12 mouse cellular contexts compared by ENCODE assay signal in genomic region chr10:122930520-122930919, GRCm38 (mm10).
DNase-seq lines count a peak whose midpoint lies in the region; ATAC-seq and TF ChIP-seq lines count a peak whose summit lies in the region.
"Had no signal": no experiment of that assay in that cellular context is flagged by ENCODE, and none has a peak within 500 bp of the region (broad histone marks: within the 10 kb centered on the region; RNA-seq: fewer than 3 reads in every experiment).

No protein-coding gene starts in this region.

- TF ChIP-seq POLR2A in cerebellum, adult 2 months (IDR thresholded peaks at IDR 0.05; ENCODE audit: borderline replicate concordance, insufficient read depth, low read length) = no peak

- peaks cover 6% of the 10 kb centered on the region for H3K4me1 ChIP-seq in liver, postnatal 0 days (ENCODE audit: insufficient read depth)
- H3K4me1 ChIP-seq in hindbrain, embryonic 11.5 days (replicated peaks; ENCODE audit: control insufficient read depth, insufficient read depth, low read length) = peaks cover 8% of the 10 kb centered on the region; the same call in 1 of the 2 replicates
- H3K4me1 ChIP-seq in limb, embryonic 12.5 days (replicated peaks) = peaks cover 53% of the 10 kb centered on the region
- peaks cover 13% of the 10 kb centered on the region for H3K4me1 ChIP-seq in cerebellum, adult 2 months (ENCODE audit: control insufficient read depth, insufficient read depth, low read length)

- no peak overlapping the region for H3K4me2 ChIP-seq in liver, postnatal 0 days (ENCODE audit: low read depth, low read length)
- no peak overlapping the region for H3K4me2 ChIP-seq in hindbrain, embryonic 11.5 days (replicated peaks; ENCODE audit: low read depth, low read length)
- no peak overlapping the region for H3K4me2 ChIP-seq in limb, embryonic 12.5 days

- no peaks in the 10 kb centered on the region for H3K36me3 ChIP-seq in liver, postnatal 0 days (replicated peaks; ENCODE audit: insufficient read depth, low read length)
- H3K36me3 ChIP-seq in hindbrain, embryonic 11.5 days (ENCODE audit: control insufficient read depth, insufficient read depth, low read length) = no peaks in the 10 kb centered on the region
- no peaks in the 10 kb centered on the region for H3K36me3 ChIP-seq in limb, embryonic 12.5 days

- H3K9me3 ChIP-seq in liver, postnatal 0 days (ENCODE audit: low read length) = no peaks in the 10 kb centered on the region
- no peaks in the 10 kb centered on the region for H3K9me3 ChIP-seq in hindbrain, embryonic 11.5 days (ENCODE audit: control insufficient read depth, low read length)
- no peaks in the 10 kb centered on the region for H3K9me3 ChIP-seq in limb, embryonic 12.5 days

- 73% methylated on average over 4 of the region's 4 CpGs for WGBS in liver, postnatal 0 days (ENCODE audit: insufficient replicate concordance)
- 80% methylated on average over 4 of the region's 4 CpGs for WGBS in hindbrain, embryonic 11.5 days
- 70% methylated on average over 4 of the region's 4 CpGs for WGBS in limb, embryonic 12.5 days
- 86% methylated on average over 4 of the region's 4 CpGs for WGBS in cerebellum, adult 2 months

- no peak overlapping the region for H3K4me3 ChIP-seq in liver, postnatal 0 days (ENCODE audit: low read depth, low read length)
- H3K4me3 ChIP-seq in hindbrain, embryonic 11.5 days (ENCODE audit: low read depth, low read length) = no peak overlapping the region
- no peak overlapping the region for H3K4me3 ChIP-seq in limb, embryonic 12.5 days (replicated peaks)
- no peak overlapping the region for H3K4me3 ChIP-seq in cerebellum, adult 2 months (replicated peaks; ENCODE audit: insufficient read depth, low read depth, low read length)
- H3K4me3 ChIP-seq: erythroblast, embryonic 14.5 days had no signal

- ATAC-seq in liver, postnatal 0 days = peak; percentile 56
- ATAC-seq in hindbrain, embryonic 11.5 days (ENCODE audit: low FRiP score) = no peak
- ATAC-seq in limb, embryonic 12.5 days (ENCODE audit: insufficient number of reproducible peaks, insufficient read depth, low FRiP score, low TSS enrichment, low read depth) = no peak
- ATAC-seq: activated CD4-positive, CD25-positive, alpha-beta regulatory T cell, adult 4 months had no signal

- no peak for TF ChIP-seq CTCF in liver, postnatal 0 days (IDR thresholded peaks at IDR 0.05; ENCODE audit: low read depth)
- no peak for TF ChIP-seq CTCF in cerebellum, adult 2 months (IDR thresholded peaks at IDR 0.05; ENCODE audit: borderline replicate concordance, insufficient read depth, low read depth, low read length)

- no peak overlapping the region for H3K27ac ChIP-seq in liver, postnatal 0 days (ENCODE audit: low read depth)
- peak overlapping the region; percentile 61; the same call in 1 of the 2 replicates for H3K27ac ChIP-seq in hindbrain, embryonic 11.5 days (ENCODE audit: low read depth, low read length)
- 0 out of 2 replicates have a peak overlapping the region, but pooled peaks have one; percentile 35 for H3K27ac ChIP-seq in limb, embryonic 12.5 days
- H3K27ac ChIP-seq in cerebellum, adult 2 months (ENCODE audit: insufficient read depth, low read length) = no peak overlapping the region
- H3K27ac ChIP-seq: liver, embryonic 14.5 days had no signal

- no peaks in the 10 kb centered on the region for H3K27me3 ChIP-seq in liver, postnatal 0 days (ENCODE audit: insufficient read depth, low read length)
- H3K27me3 ChIP-seq in hindbrain, embryonic 11.5 days (ENCODE audit: control insufficient read depth, insufficient read depth, low read length) = no peaks in the 10 kb centered on the region
- no peaks in the 10 kb centered on the region for H3K27me3 ChIP-seq in limb, embryonic 12.5 days
- no peaks in the 10 kb centered on the region for H3K27me3 ChIP-seq in cerebellum, adult 2 months (ENCODE audit: control insufficient read depth, insufficient read depth, low read length)
- H3K27me3 ChIP-seq: CH12.LX had no signal

- intact Hi-C loops in left cerebral cortex, postnatal 4 days (cut with DNase I) = no loop called here

- TF ChIP-seq EP300 in liver, postnatal 0 days (IDR thresholded peaks at IDR 0.05; ENCODE audit: low read depth) = no peak

- no peak for DNase-seq in liver, postnatal 0 days
- no peak for DNase-seq in liver
- DNase-seq in hindbrain, embryonic 11.5 days (ENCODE audit: low spot score) = no peak
- DNase-seq in left cerebral cortex, postnatal 4 days = no peak
- DNase-seq in cerebellum, adult 2 months = no peak
- DNase-seq in urinary bladder, adult 18-20 months (ENCODE audit: low spot score in 2 of 2) = no peak
- DNase-seq: thymus, adult 2 months had no signal

- H3K9ac ChIP-seq in liver, postnatal 0 days (replicated peaks) = no peak overlapping the region
- no peak overlapping the region for H3K9ac ChIP-seq in hindbrain, embryonic 11.5 days (ENCODE audit: low read depth, low read length)
- H3K9ac ChIP-seq in limb, embryonic 12.5 days (replicated peaks) = no peak overlapping the region
- H3K9ac ChIP-seq: liver, embryonic 14.5 days had no signal

Comparison
In these comparisons a context has a peak if more than half of its experiments do, and no peak if none do; other contexts are left out.
1. H3K27ac ChIP-seq: peak in hindbrain, embryonic 11.5 days (single experiment) and limb, embryonic 12.5 days (single experiment); none in liver, postnatal 0 days (single experiment) and cerebellum, adult 2 months (single experiment).